Mouse (Mus musculus) splenic B cell, adult 2 months (primary cell): ENCODE measurements around the gene Nav3.

ENCODE experiments used
- DNase-seq: peaks from one replicate; pipeline ENCODE4 v3.0.0-alpha.2; 2011; ENCODE audit warnings: low read depth, low spot score
- H3K27me3 ChIP-seq: 2 replicates; pipeline ENCODE4 v1.6.1; 2012; ENCODE audit warnings: mild to moderate bottlenecking, low read length, moderate library complexity, mixed read lengths; ENCODE audit not compliant: control insufficient read depth, poor library complexity, insufficient read depth, severe bottlenecking
- H3K36me3 ChIP-seq: 2 replicates; pipeline ENCODE4 v1.6.1; 2012; ENCODE audit warnings: mild to moderate bottlenecking, low read length, moderate library complexity, mixed read lengths; ENCODE audit not compliant: control insufficient read depth, poor library complexity, insufficient read depth, severe bottlenecking

Nav3 gene

GRCm38 (mm10) chr10:110175874-110176273 is 280.1 kb downstream of the Nav3 start:
- Histone ChIP-seq H3K27me3 (no peaks in the 10 kb centered on the region; the same call in 1 of the 2 replicates), H3K36me3 (no peaks in the 10 kb centered on the region)
- no peak for DNase-seq

- H3K36me3 ChIP-seq = no peaks in the 10 kb centered on the region
- DNase-seq = no peak
- no peaks in the 10 kb centered on the region for H3K27me3 ChIP-seq
These were observed 286.6 kb downstream of the Nav3 start for GRCm38 (mm10) chr10:110169416-110169815.

GRCm38 (mm10) chr10:110168892-110169291 is 287.1 kb downstream of the Nav3 start:
- Histone ChIP-seq H3K36me3 (no peaks in the 10 kb centered on the region), H3K27me3 (no peaks in the 10 kb centered on the region)
- DNase-seq = no peak

- DNase-seq = no peak
- no peaks in the 10 kb centered on the region for H3K27me3 ChIP-seq
- H3K36me3 ChIP-seq = no peaks in the 10 kb centered on the region
These were observed 293.4 kb downstream of the Nav3 start for GRCm38 (mm10) chr10:110162596-110162995.

GRCm38 (mm10) chr10:110160894-110161293 is 295.1 kb downstream of the Nav3 start:
- Histone ChIP-seq H3K27me3 (no peaks in the 10 kb centered on the region), H3K36me3 (no peaks in the 10 kb centered on the region)
- DNase-seq = no peak

GRCm38 (mm10) chr10:110159548-110159947 is 296.5 kb downstream of the Nav3 start:
- Histone ChIP-seq H3K36me3 (no peaks in the 10 kb centered on the region), H3K27me3 (no peaks in the 10 kb centered on the region)
- DNase-seq = no peak

- H3K27me3 ChIP-seq = no peaks in the 10 kb centered on the region
- no peak for DNase-seq
These were observed 297.9 kb downstream of the Nav3 start for GRCm38 (mm10) chr10:110158122-110158521.

GRCm38 (mm10) chr10:110156412-110156811 is 299.6 kb downstream of the Nav3 start:
- no peaks in the 10 kb centered on the region for H3K27me3 ChIP-seq
- no peaks in the 10 kb centered on the region for H3K36me3 ChIP-seq
- DNase-seq = no peak

More at GRCm38 (mm10) chr10:110158122-110158521, 297.9 kb downstream of the Nav3 start:
- H3K36me3 ChIP-seq = no peaks in the 10 kb centered on the region

GRCm38 (mm10) chr10:110155494-110155893 is 300.5 kb downstream of the Nav3 start:
- no peaks in the 10 kb centered on the region for H3K27me3 ChIP-seq
- DNase-seq = no peak

GRCm38 (mm10) chr10:110154873-110155237 is 301.1 kb downstream of the Nav3 start:
- Histone ChIP-seq H3K36me3 (no peaks in the 10 kb centered on the region), H3K27me3 (no peaks in the 10 kb centered on the region)
- no peak for DNase-seq

More at GRCm38 (mm10) chr10:110155494-110155893, 300.5 kb downstream of the Nav3 start:
- H3K36me3 ChIP-seq = no peaks in the 10 kb centered on the region

GRCm38 (mm10) chr10:110154001-110154872 is 301.8 kb downstream of the Nav3 start:
- no peak for DNase-seq

GRCm38 (mm10) chr10:110120572-110120971 is 335.4 kb downstream of the Nav3 start:
- no peaks in the 10 kb centered on the region for H3K27me3 ChIP-seq
- no peaks in the 10 kb centered on the region for H3K36me3 ChIP-seq
- DNase-seq = no peak

More at GRCm38 (mm10) chr10:110154001-110154872, 301.8 kb downstream of the Nav3 start:
- no peaks in the 10 kb centered on the region for H3K36me3 ChIP-seq
- no peaks in the 10 kb centered on the region for H3K27me3 ChIP-seq

- no peak for DNase-seq
- H3K27me3 ChIP-seq = no peaks in the 10 kb centered on the region
- no peaks in the 10 kb centered on the region for H3K36me3 ChIP-seq
These were observed 338.7 kb downstream of the Nav3 start for GRCm38 (mm10) chr10:110117341-110117740.

GRCm38 (mm10) chr10:110112669-110113458 is 343.1 kb downstream of the Nav3 start:
- DNase-seq = no peak
- no peaks in the 10 kb centered on the region for H3K27me3 ChIP-seq
- H3K36me3 ChIP-seq = no peaks in the 10 kb centered on the region

- no peak for DNase-seq
- H3K36me3 ChIP-seq = no peaks in the 10 kb centered on the region
- no peaks in the 10 kb centered on the region for H3K27me3 ChIP-seq
These were observed 352.7 kb downstream of the Nav3 start for GRCm38 (mm10) chr10:110103255-110103654.
